25 mouse cellular contexts compared by ENCODE assay signal in genomic region chr8:112332021-112332420, GRCm38 (mm10).
DNase-seq lines count a peak whose midpoint lies in the region; ATAC-seq lines count a peak whose summit lies in the region.
"Had no signal": no experiment of that assay in that cellular context is flagged by ENCODE, and none has a peak within 500 bp of the region (broad histone marks: within the 10 kb centered on the region; RNA-seq: fewer than 3 reads in every experiment).

No protein-coding gene starts in this region.

- no peaks in the 10 kb centered on the region for H3K4me1 ChIP-seq in limb, embryonic 11.5 days (ENCODE audit: control insufficient read depth, insufficient read depth, low read length)
- H3K4me1 ChIP-seq in limb, embryonic 10.5 days: peaks cover 9% of the 10 kb centered on the region
- H3K4me1 ChIP-seq: forebrain, embryonic 12.5 days; heart, embryonic 12.5 days; heart, embryonic 15.5 days; hindbrain, embryonic 10.5 days; hindbrain, embryonic 13.5 days; intestine, embryonic 15.5 days had no signal

- H3K9ac ChIP-seq in limb, embryonic 11.5 days (ENCODE audit: low read length): no peak overlapping the region
- H3K9ac ChIP-seq: forebrain, embryonic 12.5 days; forebrain, embryonic 15.5 days; heart, embryonic 12.5 days; heart, embryonic 15.5 days; hindbrain, embryonic 13.5 days; intestine, embryonic 15.5 days had no signal

- no peaks in the 10 kb centered on the region for H3K36me3 ChIP-seq in limb, embryonic 11.5 days (ENCODE audit: control insufficient read depth, insufficient read depth, low read length)
- H3K36me3 ChIP-seq in limb, embryonic 10.5 days: no peaks in the 10 kb centered on the region
- H3K36me3 ChIP-seq: forebrain, embryonic 12.5 days; forebrain, embryonic 15.5 days; heart, embryonic 12.5 days; heart, embryonic 15.5 days; hindbrain, embryonic 10.5 days; hindbrain, embryonic 13.5 days; intestine, embryonic 15.5 days had no signal

- no peak for ATAC-seq in limb, embryonic 11.5 days (ENCODE audit: insufficient number of reproducible peaks, low FRiP score, low TSS enrichment, low read depth)
- ATAC-seq: forebrain, embryonic 15.5 days; hindbrain, embryonic 16.5 days; intestine, embryonic 15.5 days had no signal

- peak; percentile 23 for DNase-seq in embryo, embryonic 10.5 days (ENCODE audit: low spot score)
- no peak for DNase-seq in embryo, embryonic 10 days (ENCODE audit: low spot score)
- DNase-seq in limb, embryonic 11.5 days (ENCODE audit: low spot score): peak; percentile 25
- DNase-seq in limb, embryonic 10.5 days (ENCODE audit: low spot score): no peak
- peak; percentile 72 for DNase-seq in ES-CJ7 (ENCODE audit: low read depth, low spot score)
- DNase-seq in right cerebral cortex, postnatal 10 days (ENCODE audit: low spot score in 2 of 2): no peak
- DNase-seq in ovary, adult 18-20 months (ENCODE audit: low spot score): no peak
- DNase-seq: adrenal gland, adult 2 months; adrenal gland, postnatal 14 days; cerebellum, adult 11 months; cerebellum, adult 2 months; cerebellum, postnatal 10 days; cerebellum, postnatal 36 days; gastrocnemius, postnatal 25 days; heart, adult 18-20 months; heart, postnatal 10 days; heart, postnatal 36 days had no signal

- H3K27ac ChIP-seq in limb, embryonic 11.5 days (replicated peaks; ENCODE audit: low read depth, low read length): no peak overlapping the region
- H3K27ac ChIP-seq in limb, embryonic 10.5 days: no peak overlapping the region
- H3K27ac ChIP-seq: forebrain, embryonic 12.5 days; forebrain, embryonic 15.5 days; heart, embryonic 15.5 days; hindbrain, embryonic 10.5 days; hindbrain, embryonic 13.5 days; intestine, embryonic 15.5 days had no signal

- H3K4me3 ChIP-seq in limb, embryonic 11.5 days (ENCODE audit: low read depth, low read length): no peak overlapping the region
- H3K4me3 ChIP-seq in limb, embryonic 10.5 days: no peak overlapping the region
- H3K4me3 ChIP-seq: forebrain, embryonic 12.5 days; forebrain, embryonic 15.5 days; heart, embryonic 12.5 days; heart, embryonic 15.5 days; hindbrain, embryonic 10.5 days; hindbrain, embryonic 13.5 days; intestine, embryonic 15.5 days had no signal

- H3K27me3 ChIP-seq in limb, embryonic 11.5 days (ENCODE audit: control insufficient read depth, insufficient read depth, low read length): no peaks in the 10 kb centered on the region
- H3K27me3 ChIP-seq in limb, embryonic 10.5 days (ENCODE audit: low read depth, poor library complexity, severe bottlenecking): no peaks in the 10 kb centered on the region
- H3K27me3 ChIP-seq: forebrain, embryonic 12.5 days; forebrain, embryonic 15.5 days; heart, embryonic 12.5 days; heart, embryonic 15.5 days; hindbrain, embryonic 13.5 days; intestine, embryonic 15.5 days had no signal

- 76% methylated on average over 10 of the region's 10 CpGs for WGBS in limb, embryonic 11.5 days
- WGBS in limb, embryonic 10.5 days: 68% methylated on average over 10 of the region's 10 CpGs

- no peak overlapping the region for H3K4me2 ChIP-seq in limb, embryonic 11.5 days (ENCODE audit: low read depth, severe bottlenecking)
- H3K4me2 ChIP-seq: forebrain, embryonic 12.5 days; forebrain, embryonic 15.5 days; heart, embryonic 12.5 days; heart, embryonic 15.5 days; hindbrain, embryonic 13.5 days; intestine, embryonic 15.5 days had no signal

- H3K9me3 ChIP-seq in limb, embryonic 11.5 days (ENCODE audit: control insufficient read depth, low read length): no peaks in the 10 kb centered on the region
- H3K9me3 ChIP-seq in limb, embryonic 10.5 days (replicated peaks): no peaks in the 10 kb centered on the region
- H3K9me3 ChIP-seq: forebrain, embryonic 12.5 days; forebrain, embryonic 15.5 days; heart, embryonic 12.5 days; heart, embryonic 15.5 days; hindbrain, embryonic 10.5 days; hindbrain, embryonic 13.5 days; intestine, embryonic 15.5 days had no signal

Comparison
In these comparisons a context has a peak if more than half of its experiments do, and no peak if none do; other contexts are left out.
1. DNase-seq: peak in embryo, embryonic 10.5 days (single experiment), limb, embryonic 11.5 days (single experiment) and ES-CJ7 (single experiment); none in embryo, embryonic 10 days (single experiment), limb, embryonic 10.5 days (single experiment), right cerebral cortex, postnatal 10 days (0 of 2) and ovary, adult 18-20 months (single experiment).